Mouse (Mus musculus) ES-Bruce4 (cell line): ENCODE data around the gene Galnt6.

Experiments used
- CTCF ChIP-seq: IDR thresholded peaks from one replicate; pipeline ENCODE4 v1.8.1; 2011; ENCODE audit warnings: low read depth, low read length
- EP300 ChIP-seq: IDR thresholded peaks from 2 replicates; pipeline ENCODE4 v1.6.1; 2011; ENCODE audit warnings: low read depth, low read length; ENCODE audit not compliant: insufficient read depth
- POLR2A ChIP-seq: IDR thresholded peaks from one replicate; pipeline ENCODE4 v1.8.1; 2011; ENCODE audit warnings: low read length; ENCODE audit not compliant: insufficient read depth

- TF ChIP-seq EP300 = no peak
- no peak for TF ChIP-seq POLR2A
- no peak for TF ChIP-seq CTCF
Measured at GRCm38 (mm10) chr15:100722026-100722425, 7.2 kb downstream of the Galnt6 start.
